ENCODE assay signal across 29 mouse cellular contexts in genomic region chr5:13509163-13509562, GRCm38 (mm10).
"Had no signal": no experiment of that assay in that cellular context is flagged by ENCODE, and none has a peak within 500 bp of the region (broad histone marks: within the 10 kb centered on the region; RNA-seq: fewer than 3 reads in every experiment).

No protein-coding gene starts in this region.

- H3K27me3 ChIP-seq: heart, embryonic 13.5 days; heart, embryonic 15.5 days; hindbrain, embryonic 12.5 days; intestine, embryonic 15.5 days; limb, embryonic 12.5 days; liver, embryonic 13.5 days had no signal

- H3K9me3 ChIP-seq: heart, embryonic 13.5 days; heart, embryonic 15.5 days; hindbrain, embryonic 10.5 days; hindbrain, embryonic 12.5 days; intestine, embryonic 15.5 days; limb, embryonic 10.5 days; limb, embryonic 12.5 days; liver, embryonic 13.5 days had no signal

- H3K36me3 ChIP-seq: heart, embryonic 13.5 days; heart, embryonic 15.5 days; hindbrain, embryonic 10.5 days; hindbrain, embryonic 12.5 days; intestine, embryonic 15.5 days; limb, embryonic 10.5 days; limb, embryonic 12.5 days; liver, embryonic 13.5 days had no signal

- ATAC-seq: hindbrain, embryonic 16.5 days; inflammation-experienced regulatory T-cells, adult 6 months; intestine, embryonic 15.5 days; intestine, postnatal 0 days had no signal

- H3K4me3 ChIP-seq: gastrocnemius, adult 2 months; heart, adult 2 months; heart, embryonic 13.5 days; heart, embryonic 15.5 days; hindbrain, embryonic 10.5 days; hindbrain, embryonic 12.5 days; intestine, embryonic 15.5 days; layer of hippocampus, adult 2 months; left cerebral cortex, adult 2 months; limb, embryonic 10.5 days; limb, embryonic 12.5 days; liver, embryonic 13.5 days had no signal

- H3K27ac ChIP-seq: gastrocnemius, adult 2 months; heart, adult 2 months; heart, embryonic 13.5 days; heart, embryonic 15.5 days; hindbrain, embryonic 10.5 days; hindbrain, embryonic 12.5 days; hindbrain, embryonic 14.5 days; intestine, embryonic 15.5 days; layer of hippocampus, adult 2 months; left cerebral cortex, adult 2 months; limb, embryonic 10.5 days; limb, embryonic 12.5 days; liver, embryonic 13.5 days had no signal

- H3K4me1 ChIP-seq: heart, embryonic 13.5 days; heart, embryonic 15.5 days; hindbrain, embryonic 10.5 days; hindbrain, embryonic 12.5 days; intestine, embryonic 15.5 days; limb, embryonic 12.5 days; liver, embryonic 13.5 days had no signal

- H3K9ac ChIP-seq: heart, embryonic 13.5 days; heart, embryonic 15.5 days; hindbrain, embryonic 12.5 days; hindbrain, embryonic 14.5 days; intestine, embryonic 15.5 days; limb, embryonic 12.5 days; liver, embryonic 13.5 days had no signal

- H3K4me2 ChIP-seq: heart, embryonic 11.5 days; heart, embryonic 13.5 days; heart, embryonic 15.5 days; hindbrain, embryonic 12.5 days; hindbrain, embryonic 14.5 days; intestine, embryonic 15.5 days; limb, embryonic 12.5 days; liver, embryonic 11.5 days; liver, embryonic 13.5 days had no signal

- DNase-seq: gastrocnemius, adult 2 months; gastrocnemius, postnatal 10 days; gastrocnemius, postnatal 25 days; heart, adult 11 months; heart, adult 2 months; heart, postnatal 14 days; heart, postnatal 4 days; kidney, adult 18-20 months; kidney, adult 8-10 months; kidney, postnatal 10 days; kidney, postnatal 25 days; kidney, postnatal 4 days; liver; liver, embryonic 13.5 days had no signal
